Mouse (Mus musculus) adrenal gland, postnatal 36 days (tissue): Measurements from ENCODE around the gene Asic5. TPM values are rescaled to one million over a fixed set of nuclear protein-coding genes. Genes with fewer than 3 reads are reported as not detected.

Source experiments
- DNase-seq, 2 experiments: peaks; one replicate each; pipeline ENCODE4 v3.0.0; 2021; ENCODE audit warnings: mixed read lengths in 1 of 2
- long read RNA-seq, 2 experiments: library from polyadenylated mRNA; stranded (forward); transcript quantifications; one replicate each; pipeline ENCODE4 v2.0.0; 2021; ENCODE audit warnings: borderline sequencing depth in 2 of 2
- total RNA-seq, 2 experiments: library from RNA; stranded (reverse); gene quantifications; 2 replicates each; pipeline ENCODE4 v1.2.3; 2021

Gene Asic5
- total RNA-seq: not detected
- long read RNA-seq, experiment 1: 0 reads
- long read RNA-seq, experiment 2: 0 reads

DNA sequence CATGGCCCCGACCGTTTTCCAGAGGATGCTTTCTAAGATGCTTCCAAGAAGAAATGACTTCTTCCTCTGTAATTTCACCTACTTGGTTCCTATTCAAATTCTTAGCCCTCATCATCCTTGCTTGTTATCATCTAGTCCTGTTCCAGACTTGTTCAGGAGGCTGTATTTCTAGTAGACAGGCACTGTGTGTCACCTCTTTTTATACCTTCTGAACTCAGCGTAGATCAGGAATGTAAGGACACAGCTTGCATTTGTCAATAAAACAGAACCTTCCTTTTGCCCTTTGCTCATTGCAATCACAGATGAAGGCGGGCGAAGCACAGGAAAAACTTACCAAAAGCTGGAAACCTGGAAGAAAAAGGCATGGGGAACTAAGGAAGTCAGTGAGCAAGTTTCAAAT is at the start of gene Asic5:
Gene Asic5 (plus strand): TSS at position 301 of the 400 bp plus-strand sequence.
- DNase-seq: no peak

DNA sequence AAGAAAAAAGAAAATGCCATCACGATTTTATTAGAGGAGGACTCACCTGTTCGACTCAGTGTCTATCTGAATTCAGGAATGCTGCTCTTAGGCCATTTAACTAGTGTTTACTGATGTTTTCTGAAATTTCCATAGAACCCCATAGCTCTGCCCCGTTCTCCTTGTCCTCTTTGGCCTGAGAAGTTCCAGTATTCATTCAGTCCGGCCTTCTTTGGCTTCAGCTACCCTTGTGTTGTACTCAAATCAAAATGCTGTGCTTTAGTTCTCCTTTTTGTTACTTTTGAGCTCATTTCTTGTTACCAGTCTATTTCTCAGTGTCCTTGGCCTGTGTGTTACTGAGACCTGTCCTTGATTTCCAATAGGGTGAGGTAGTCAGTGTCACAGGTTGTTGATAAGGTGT is 48.7 kb upstream of the Asic5 start:
- no peak for DNase-seq

DNA sequence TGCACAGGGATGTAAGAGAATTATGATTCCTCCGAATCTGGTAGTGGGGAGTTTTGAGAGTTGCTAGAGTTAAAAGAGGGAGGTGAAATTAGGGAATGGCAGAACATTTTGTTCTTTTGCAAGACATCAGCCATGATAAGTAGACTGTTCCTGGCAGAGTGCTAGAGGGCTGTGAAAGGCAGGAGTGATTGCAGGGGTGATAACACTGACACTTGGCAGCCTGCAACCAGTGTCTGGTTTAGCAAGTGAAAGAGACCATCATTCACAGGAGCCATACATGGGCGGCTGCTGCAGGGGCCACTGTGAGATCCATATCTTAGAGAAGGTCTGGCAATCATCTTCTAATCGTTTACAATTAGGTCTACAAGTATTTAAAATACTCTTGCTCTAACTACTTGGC is 43.2 kb upstream of the Asic5 start:
- peak; percentile 28 to 40 for DNase-seq

DNA sequence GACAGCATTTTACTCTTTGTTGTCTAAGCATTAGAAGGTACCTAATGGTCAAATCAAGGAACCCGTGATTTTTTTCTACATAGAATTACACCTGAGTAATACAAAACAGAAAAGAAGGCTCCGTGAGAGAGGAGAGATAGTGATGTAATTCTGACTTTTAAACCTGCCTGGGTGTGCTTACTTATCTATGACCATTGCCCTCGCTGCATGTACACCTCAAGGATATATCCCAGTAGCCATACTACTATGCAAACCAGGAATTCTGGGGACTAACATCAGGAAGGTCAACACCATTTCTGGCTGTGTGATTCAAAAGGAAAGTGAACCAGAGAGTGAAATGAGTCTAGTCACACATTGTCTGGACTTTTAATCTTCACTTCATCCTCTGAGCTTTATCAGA is 39.7 kb upstream of the Asic5 start:
- DNase-seq: no peak

DNA sequence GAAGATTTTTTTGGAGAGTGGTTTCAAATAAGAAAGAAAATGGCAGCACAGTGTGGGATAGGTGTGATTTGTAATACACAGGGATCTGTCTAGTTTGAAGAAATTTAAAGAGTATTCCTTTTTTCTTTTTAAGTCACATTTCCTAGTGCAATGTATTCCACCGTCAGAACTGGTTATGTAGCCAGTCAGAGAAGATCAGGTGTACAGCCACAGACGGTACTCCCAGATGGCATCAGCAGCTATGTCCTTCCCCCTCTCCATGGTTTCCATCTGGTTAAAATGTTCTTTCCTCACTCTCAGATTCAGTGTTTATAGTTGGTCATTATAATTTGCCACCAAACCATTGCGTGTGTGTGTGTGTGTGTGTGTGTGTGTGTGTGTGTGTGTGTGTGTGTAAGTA is 39.0 kb upstream of the Asic5 start:
- no peak for DNase-seq

DNA sequence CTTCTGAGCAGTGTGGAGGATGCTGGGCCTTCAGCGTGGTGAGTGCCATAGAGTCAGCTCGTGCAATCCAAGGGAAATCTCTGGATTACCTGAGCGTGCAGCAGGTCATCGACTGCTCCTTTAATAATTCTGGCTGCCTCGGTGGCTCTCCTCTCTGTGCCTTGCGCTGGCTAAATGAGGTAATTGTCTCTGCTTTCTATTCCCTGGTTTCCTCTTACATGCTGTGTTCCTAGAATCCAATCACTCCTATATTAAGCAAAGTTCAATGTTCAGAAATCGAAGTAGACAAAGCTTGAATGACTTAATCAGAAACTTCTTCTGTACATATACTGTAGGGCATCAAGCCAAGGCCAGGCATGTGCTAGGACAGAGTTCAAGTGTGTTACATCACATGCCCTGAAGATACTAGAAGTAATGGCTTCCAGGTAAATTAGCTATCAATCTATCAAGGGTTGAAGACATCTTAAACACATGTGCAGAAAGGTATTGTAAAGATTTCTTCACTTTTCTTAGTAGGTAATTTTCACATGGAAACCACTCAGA is 37.2 kb upstream of the Asic5 start:
- DNase-seq: no peak

DNA sequence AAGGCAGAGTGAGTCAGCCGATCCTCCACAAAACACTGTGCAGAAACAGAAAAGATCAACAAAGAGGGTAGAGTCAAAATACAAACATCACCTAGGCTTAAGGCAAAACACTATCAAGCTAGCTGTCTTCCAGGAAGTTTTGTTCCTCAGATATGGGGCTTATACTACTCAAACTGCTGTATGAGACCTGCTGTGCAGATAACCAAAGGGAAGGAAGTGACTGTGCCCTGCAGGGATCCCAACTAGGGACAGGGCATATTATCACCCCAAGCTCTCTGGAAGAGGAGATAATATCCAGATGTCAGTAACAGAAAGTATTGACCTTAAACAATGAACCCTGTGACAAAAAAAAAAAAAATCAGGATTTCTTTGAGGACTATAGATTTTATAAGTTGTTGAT is 33.0 kb upstream of the Asic5 start:
- no peak for DNase-seq

DNA sequence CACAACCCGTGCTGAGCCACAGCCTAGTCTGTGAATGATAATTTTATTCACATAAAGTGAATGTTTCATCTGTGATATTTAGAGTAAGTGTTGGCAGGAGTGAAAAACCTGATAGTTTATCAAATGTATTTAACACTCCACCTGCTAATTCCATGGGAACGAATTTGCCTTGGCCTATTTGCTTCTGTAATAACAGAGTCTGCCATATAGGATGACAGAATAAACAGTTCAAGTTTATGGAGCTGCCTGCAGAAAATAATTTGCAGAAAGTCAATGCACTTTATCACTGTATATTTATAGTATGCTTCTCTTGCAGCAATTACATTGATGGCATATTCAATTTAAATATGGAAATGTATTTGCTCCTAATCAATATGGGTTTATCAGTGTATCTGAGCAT is 30.3 kb upstream of the Asic5 start:
- DNase-seq: no peak

DNA sequence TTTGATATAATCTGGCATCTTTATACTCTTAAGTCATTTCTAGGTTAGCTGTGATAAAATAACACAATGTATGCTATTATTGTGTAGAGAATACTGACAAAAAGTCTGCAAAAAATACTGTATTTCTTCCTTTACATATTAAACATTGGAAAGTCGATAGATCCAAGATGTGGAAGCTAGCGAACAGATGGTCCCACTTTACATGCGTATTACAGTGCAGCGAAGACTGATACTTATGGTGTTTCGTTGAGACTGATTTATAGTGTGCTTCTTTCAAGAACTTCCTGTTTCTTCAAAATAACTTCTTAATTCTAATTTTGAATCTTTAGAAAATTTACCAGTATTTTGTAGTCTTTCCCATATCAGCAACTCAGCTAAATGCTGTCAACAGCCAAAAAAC is 24.6 kb upstream of the Asic5 start:
- DNase-seq: no peak

DNA sequence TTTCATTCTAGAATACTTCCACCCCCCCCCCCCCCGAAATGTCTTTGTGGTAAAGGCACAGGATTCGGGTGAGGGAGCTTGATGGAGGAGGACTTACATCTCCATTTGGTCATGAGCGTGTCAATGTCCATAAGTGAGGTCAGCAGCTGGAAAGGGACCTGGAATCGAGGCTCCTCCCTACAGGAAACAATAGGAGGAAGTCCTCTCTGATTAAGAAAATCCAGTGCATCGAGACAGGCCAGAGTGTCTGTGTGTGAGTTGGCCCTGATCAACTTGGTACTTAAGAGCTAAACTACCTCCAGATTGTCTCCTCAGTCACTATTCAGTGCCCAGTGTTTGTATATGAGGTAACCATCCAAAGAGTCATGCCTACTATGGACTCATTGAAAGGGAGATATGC is 20.8 kb upstream of the Asic5 start:
- no peak for DNase-seq

DNA sequence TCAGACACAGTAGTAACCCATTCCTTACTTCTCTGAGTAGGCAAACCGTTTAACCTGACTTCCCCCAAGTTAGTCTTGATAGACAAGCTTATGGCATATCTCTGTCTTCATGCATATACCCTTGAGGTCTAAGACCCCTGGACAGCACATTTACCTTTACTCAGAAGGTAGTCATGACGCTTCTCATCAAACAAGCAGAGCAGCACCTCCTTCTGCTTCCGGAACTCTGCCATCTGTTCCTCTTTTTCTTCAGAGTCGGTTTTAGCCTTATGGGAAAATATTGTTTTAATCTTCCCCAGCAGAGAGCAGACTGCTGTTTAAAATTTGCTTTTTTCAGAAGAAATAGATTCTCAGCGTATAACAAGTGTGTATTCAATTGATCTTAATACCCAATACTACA is 18.3 kb upstream of the Asic5 start:
- no peak for DNase-seq

DNA sequence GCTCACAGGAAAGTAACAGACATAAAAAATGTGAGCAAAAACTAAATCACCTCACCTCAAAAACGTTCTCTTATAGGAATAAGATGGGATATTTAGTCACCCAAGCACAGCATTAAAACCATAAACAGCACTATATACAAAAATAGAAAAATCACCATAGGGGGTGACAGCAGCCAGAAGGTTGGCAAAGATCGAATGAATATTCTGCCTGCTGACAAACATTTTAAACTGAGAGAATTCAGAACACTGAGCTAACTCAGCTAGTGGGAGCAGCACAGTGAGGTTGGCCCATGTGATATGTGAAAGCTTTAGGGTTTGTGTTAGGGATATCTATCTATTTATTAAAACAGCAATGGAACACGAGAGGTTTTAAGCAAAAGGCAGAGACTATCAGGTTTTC is 17.5 kb upstream of the Asic5 start:
- no peak for DNase-seq

DNA sequence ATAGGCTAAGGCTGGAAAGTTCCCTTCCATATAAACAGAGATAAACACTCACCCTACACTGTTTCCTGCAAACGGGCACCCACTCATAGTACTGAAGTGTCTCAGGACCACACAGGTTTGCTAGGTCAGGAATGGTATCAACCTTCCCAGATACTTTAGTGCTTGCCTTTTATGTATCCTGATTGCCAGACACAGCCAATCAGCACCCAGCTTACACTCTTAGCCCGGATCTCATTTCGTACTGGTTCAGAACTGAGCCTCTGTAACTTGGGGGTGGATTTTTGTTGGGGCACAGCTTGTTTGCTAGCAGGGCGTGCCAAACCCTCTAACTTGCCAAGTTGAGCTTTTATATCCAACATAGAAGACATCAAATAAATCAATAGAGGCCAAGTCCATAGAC is 6.5 kb upstream of the Asic5 start:
- no peak for DNase-seq

DNA sequence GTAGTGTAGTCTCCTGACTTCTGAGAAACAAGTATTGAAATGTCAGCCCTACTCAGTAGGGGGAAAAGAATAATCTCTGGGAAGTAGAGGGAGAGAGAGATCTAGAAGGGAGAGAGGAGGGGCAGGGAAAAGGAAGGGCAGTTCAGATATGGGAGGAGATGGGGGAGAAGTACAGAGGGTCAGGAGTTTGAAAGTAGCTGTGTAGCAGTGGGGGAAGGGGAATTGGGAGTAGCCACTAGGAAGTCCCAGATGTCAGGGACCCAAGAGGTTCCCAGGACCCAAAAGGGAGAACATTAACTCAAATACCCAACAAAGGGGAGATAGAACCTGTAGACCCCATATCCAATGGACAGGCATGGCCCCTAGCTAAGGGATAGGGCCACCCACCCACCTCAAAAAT is 6.0 kb upstream of the Asic5 start, which contains the start of gene Tdo2:
Gene Tdo2 (minus strand): TSS at position 101 of the 400 bp plus-strand sequence.
- no peak for DNase-seq

DNA sequence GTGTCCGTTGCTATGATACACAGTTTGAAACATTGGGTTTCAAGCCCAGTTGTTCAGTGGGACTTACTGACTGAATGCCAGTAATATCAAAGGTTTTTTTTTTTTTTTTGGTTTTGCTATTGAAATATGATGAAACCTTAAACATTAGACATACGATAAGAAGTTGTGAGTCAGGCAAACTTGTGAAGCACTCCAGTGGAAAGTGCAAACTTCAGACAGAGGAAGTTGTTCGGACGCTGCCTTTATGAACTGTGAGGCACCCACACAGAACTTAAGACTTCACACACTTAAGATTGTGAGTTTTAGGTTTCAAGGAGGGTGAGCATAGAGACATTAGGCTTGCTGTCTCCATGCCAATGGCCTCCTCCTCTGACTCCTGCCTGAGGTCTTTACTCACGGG is 514 bp upstream of the Asic5 start:
- no peak for DNase-seq

DNA sequence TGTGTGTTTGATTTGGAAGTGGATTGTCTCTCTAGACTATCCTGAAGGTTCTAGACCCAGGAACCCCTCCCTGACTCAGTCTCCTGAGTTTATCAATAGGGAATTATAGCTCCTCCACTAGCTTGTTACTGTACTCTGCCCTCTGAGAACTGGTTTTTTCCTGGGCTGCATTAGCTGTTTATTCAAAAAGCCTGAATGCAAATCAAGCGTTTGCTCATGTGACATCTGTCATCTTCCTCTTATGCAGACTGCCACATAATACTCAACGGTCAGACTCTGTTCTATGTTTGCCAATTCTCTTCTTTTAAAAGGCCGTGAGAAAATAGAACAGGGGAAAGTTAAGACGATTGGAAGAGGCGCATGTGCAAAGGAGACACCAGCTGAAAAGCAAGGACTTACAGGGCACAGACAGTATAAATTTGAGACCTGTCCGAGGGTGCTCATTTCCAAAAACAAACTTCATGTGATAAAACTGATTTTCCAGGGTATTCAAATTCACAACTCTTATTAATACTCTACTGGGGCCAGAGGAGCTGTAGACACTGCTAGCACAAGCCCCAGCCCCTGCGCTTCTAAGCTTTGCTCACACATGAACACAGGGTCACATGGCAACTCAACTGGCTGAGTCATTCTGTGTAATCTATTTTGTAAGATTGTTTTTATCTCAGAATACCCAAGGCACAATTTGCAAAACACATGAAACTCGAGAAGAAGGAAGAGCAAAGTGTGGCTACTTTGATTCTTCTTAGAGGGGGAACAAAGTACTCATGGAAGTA is 1.2 kb downstream of the Asic5 start:
- peak; percentile 46 to 47 for DNase-seq

DNA sequence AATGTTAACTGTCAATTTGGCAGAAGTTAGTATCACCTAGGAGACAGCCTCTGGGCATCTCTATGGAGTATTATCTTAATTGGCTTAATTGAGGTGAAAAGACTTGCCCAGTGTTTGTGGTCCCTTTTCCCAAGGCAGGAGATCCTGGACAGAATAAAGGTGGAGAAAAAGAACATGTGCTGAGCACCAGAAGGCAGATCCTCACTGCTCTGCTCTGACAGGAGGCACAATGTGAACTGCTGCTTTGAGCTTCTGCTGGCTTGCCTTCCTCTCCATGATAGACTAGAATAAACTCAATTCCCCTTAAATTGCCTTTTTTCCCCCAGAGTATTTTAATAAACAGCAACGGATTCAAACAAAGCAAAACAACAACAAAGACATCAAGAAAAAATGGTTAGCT is 3.0 kb downstream of the Asic5 start:
- no peak for DNase-seq

DNA sequence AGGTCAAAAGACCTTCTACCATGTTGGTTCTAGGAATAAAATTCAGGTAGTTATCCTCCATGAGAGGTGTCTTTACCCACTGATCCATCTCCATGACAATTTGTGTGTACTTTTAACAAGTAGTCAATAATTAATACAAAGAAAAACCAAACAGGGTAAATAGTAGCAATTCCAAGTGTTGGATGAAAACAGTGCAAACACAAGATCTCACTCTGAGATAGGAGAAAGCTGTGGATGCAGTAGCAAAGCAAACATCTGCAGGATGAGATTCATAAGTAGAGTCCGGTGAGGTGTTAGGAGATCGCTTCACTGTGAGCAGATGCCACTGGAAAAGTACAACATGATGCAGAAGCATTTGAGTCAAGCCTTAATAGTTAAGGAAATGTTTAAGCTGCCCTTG is 4.0 kb downstream of the Asic5 start:
- no peak for DNase-seq

DNA sequence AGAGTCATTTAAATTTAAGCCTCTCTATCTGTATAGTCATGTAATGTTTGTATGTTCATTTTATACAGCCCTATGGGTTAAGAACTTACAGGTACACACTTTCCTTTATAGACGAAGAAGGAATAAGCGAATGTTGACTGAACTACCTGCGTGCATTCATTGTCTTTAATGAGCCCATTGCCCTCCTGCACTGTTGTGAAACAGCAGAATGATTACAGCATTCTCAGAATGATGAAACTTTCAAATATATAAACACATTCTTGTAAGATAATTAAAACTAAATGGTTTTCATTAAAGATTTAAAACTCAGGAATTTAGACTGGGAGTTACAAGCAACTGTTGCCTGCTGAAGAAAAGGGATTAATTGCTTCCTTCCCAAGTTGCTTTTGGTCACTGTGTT is 5.5 kb downstream of the Asic5 start:
- no peak for DNase-seq

DNA sequence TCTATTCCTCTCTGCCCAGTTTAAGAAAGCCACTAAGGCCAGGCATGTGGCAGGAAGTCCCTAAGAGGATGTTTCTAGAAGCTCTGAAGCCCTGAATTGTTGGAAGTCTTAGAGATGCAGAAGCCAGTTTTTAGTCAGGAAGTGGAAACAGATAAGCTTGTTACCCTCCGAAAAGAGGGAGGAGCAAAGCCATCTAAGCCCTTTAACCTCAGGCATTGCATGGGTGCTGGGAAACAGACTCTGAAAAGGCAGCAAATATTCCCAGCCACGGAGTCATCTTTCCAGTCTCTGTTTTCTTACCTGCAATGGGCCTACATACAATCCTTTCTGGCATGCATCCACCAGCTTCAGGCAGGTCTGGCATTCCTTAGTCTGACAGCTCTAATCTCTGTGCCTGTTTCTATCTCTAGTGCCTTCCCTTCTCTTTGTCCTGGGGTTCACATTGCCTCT is 7.6 kb downstream of the Asic5 start:
- DNase-seq: no peak

DNA sequence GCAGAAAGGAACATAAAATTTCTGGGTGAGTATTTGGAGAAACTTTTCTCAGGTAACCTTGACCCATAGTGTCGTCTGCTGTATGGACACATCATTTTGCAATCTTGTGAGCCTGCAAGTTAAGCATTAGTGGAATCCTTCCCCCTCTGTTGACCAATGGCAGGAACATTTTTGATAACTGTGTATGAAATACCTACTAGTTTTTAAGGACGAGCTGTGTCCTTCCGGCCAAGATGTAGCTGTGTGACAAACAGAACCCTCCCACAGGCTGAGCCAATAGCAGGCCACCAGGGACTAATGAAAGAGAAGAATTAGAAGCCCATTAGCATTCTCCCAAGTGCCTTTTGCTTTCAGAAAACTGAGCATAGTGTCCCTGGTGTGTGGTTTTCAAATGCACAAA is 8.4 kb downstream of the Asic5 start:
- DNase-seq: peak; percentile 23 to 57

DNA sequence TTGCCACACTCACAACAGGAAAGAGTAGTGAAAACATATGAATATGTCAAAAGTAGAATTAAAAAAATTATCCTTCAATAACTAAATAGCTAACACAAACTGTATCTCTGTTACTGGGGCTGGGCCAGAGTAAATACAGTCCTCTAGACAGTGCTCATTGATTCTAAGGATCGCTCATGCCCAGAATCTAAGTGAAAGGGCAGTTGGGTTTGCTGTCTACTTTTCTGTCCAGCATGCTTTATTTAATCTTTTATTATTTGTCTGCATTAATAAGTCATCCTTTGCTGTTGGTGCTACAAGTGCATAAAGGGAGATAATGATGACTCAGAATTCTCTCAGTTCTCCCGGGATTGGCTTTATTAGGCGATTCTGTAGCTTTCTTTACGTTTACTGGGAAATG is 13.3 kb downstream of the Asic5 start:
- no peak for DNase-seq

DNA sequence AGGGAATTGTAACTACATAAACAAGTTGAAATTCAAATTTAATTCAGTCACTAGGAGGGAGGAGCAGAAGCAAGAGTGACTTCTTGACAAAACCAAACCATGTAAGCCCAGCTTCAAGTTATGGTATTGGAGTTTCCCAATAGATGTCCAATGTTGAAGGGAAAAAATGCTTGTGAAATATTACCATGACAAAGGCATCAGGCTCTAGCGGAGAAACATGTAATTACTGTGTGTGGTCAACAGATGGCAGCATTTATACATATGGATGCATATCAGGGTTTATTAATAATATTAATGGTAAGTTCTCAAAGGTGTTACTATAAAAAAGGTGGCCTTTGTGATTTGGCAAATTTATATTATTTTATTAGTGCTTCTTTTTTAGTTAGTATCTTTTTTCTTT is 13.9 kb downstream of the Asic5 start:
- peak in 1 of 2 experiments; percentile 22 for DNase-seq

DNA sequence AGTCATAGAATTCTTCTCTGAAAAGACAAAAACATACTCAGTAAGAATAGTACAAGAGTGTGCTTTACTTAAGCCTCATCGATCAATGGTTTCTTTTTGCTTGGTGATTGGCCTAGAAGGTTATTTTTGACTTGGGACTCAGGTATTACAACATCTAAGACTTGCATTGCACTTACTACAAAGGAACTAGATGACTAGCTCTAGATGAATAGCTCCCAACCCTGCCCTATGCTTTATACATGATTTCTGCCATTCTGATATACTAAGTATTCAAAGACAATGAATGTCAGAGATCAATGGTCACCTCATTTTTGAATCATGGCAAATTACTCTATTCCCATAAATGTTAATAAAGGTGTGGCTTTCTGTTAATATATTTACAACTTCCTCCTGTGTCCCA is 24.9 kb downstream of the Asic5 start:
- DNase-seq: no peak
